ENCODE assay signal across 17 mouse cellular contexts in the genomic region with DNA sequence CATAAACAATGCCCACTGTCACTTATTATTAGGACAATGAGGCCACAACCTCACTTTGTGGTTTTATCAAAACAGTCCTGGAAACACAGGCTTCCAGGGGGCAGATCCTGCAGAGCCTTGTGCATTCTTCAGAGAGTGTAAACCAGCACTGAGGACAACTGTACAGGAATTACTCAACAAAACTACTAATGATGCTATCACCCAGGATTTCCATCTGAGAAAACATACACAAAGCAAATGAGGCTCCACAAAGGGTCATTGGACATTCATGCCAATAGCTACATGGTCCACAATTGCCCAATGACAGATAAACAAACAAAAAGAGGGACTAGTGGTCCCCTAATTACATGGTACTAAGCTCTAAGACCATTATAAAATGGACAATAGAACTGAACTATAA.
"Had no signal": no experiment of that assay in that cellular context is flagged by ENCODE, and none has a peak within 500 bp of the region (broad histone marks: within the 10 kb centered on the region; RNA-seq: fewer than 3 reads in every experiment).

No protein-coding gene starts in this region.

- H3K27ac ChIP-seq: intestine, embryonic 15.5 days; kidney, embryonic 15.5 days; left cerebral cortex, adult 2 months; lung, embryonic 15.5 days had no signal

- H3K27me3 ChIP-seq: intestine, embryonic 15.5 days; kidney, embryonic 15.5 days; lung, embryonic 15.5 days had no signal

- H3K4me3 ChIP-seq: intestine, embryonic 15.5 days; kidney, embryonic 15.5 days; left cerebral cortex, adult 2 months; lung, embryonic 15.5 days had no signal

- H3K4me1 ChIP-seq: kidney, embryonic 15.5 days; lung, embryonic 15.5 days had no signal

- H3K4me2 ChIP-seq: intestine, embryonic 15.5 days; kidney, embryonic 15.5 days; lung, embryonic 15.5 days; midbrain, embryonic 11.5 days had no signal

- H3K9ac ChIP-seq: intestine, embryonic 15.5 days; kidney, embryonic 15.5 days; lung, embryonic 15.5 days had no signal

- DNase-seq: kidney, adult 11 months; kidney, postnatal 10 days; kidney, postnatal 36 days; layer of hippocampus, postnatal 36 days; lung, adult 18-20 months; lung, postnatal 10 days; lung, postnatal 4 days; midbrain, embryonic 14.5 days; right cerebral cortex, postnatal 25 days; spleen, adult 18-20 months; thymus, adult 18-20 months; thymus, postnatal 36 days had no signal

- H3K36me3 ChIP-seq: intestine, embryonic 15.5 days; kidney, embryonic 15.5 days; lung, embryonic 15.5 days had no signal

- H3K9me3 ChIP-seq: intestine, embryonic 15.5 days; kidney, embryonic 15.5 days; lung, embryonic 15.5 days had no signal

- ATAC-seq: intestine, embryonic 15.5 days had no signal
